Mouse (Mus musculus): Measurements from ENCODE around the gene Ivns1abp. TPM values are rescaled to one million over a fixed set of nuclear protein-coding genes. Genes with fewer than 3 reads are reported as not detected.

The Ivns1abp gene
- polyA plus RNA-seq, 1 experiment from 2014 or later, result 205 TPM

- Histone ChIP-seq H3K4me3 (replicated peaks) (no peak overlapping the region), H3K4me1 (no peaks in the 10 kb centered on the region), H3K36me3 (peaks cover 43% of the 10 kb centered on the region), H3K9me3 (replicated peaks) (no peaks in the 10 kb centered on the region), H3K4me2 (no peak overlapping the region), H3K27ac (replicated peaks) (no peak overlapping the region), H3K27me3 (replicated peaks) (no peaks in the 10 kb centered on the region), H3K9ac (replicated peaks) (no peak overlapping the region)
- ATAC-seq (ENCODE audit: low FRiP score), result no peak
- 72% methylated on average over 3 of the region's 3 CpGs for WGBS
Observed at GRCm38 (mm10) chr1:151368444-151368843, 24.2 kb downstream of the Ivns1abp start.

- no peak for ATAC-seq (ENCODE audit: low FRiP score)
- Histone ChIP-seq H3K4me3 (replicated peaks) (no peak overlapping the region), H3K4me2 (no peak overlapping the region), H3K27me3 (replicated peaks) (no peaks in the 10 kb centered on the region), H3K9ac (replicated peaks) (no peak overlapping the region), H3K36me3 (peaks cover 29% of the 10 kb centered on the region), H3K27ac (replicated peaks) (no peak overlapping the region), H3K4me1 (no peaks in the 10 kb centered on the region), H3K9me3 (replicated peaks) (no peaks in the 10 kb centered on the region)
- WGBS, result 87% methylated on average over 3 of the region's 3 CpGs
Observed at GRCm38 (mm10) chr1:151370573-151370972, 26.3 kb downstream of the Ivns1abp start.

- Histone ChIP-seq H3K9ac (replicated peaks) (no peak overlapping the region), H3K9me3 (replicated peaks) (no peaks in the 10 kb centered on the region), H3K4me3 (replicated peaks) (no peak overlapping the region), H3K4me1 (no peaks in the 10 kb centered on the region), H3K4me2 (no peak overlapping the region), H3K36me3 (peaks cover 20% of the 10 kb centered on the region), H3K27me3 (replicated peaks) (no peaks in the 10 kb centered on the region), H3K27ac (replicated peaks) (no peak overlapping the region)
- no peak for ATAC-seq (ENCODE audit: low FRiP score)
- 92% methylated on average over 5 of the region's 5 CpGs for WGBS
Observed at GRCm38 (mm10) chr1:151371543-151371942, 27.3 kb downstream of the Ivns1abp start.

DNA sequence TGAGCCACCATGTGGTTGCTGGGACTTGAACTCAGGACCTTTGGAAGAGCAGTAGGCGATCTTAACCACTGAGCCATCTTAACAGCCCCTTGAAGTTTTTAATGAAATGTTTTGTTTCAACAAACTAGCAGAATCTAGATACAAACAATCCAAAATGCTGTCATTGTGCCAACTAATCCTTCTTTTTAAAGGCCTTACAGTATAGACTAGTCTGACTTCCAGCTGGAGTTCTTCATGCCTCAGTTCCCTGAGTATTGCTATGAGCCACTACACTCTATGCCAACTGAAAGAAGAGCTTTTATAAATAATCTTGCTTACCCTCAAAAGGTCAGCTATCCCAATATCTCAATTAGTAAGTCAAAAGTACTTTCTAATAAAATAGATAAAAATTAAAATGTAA, 28.5 kb downstream of the Ivns1abp start:
- ATAC-seq (ENCODE audit: low FRiP score), result no peak
- no peaks in the 10 kb centered on the region for H3K9me3 ChIP-seq (replicated peaks)
- no peak overlapping the region for H3K9ac ChIP-seq (replicated peaks)
- no peak overlapping the region for H3K4me2 ChIP-seq
- no peak overlapping the region for H3K27ac ChIP-seq (replicated peaks)
- H3K4me1 ChIP-seq, result no peaks in the 10 kb centered on the region
- no peaks in the 10 kb centered on the region for H3K27me3 ChIP-seq (replicated peaks)
- H3K36me3 ChIP-seq, result peaks cover 19% of the 10 kb centered on the region
- WGBS, result 95% methylated on average over 1 of the region's 1 CpGs
- H3K4me3 ChIP-seq (replicated peaks), result no peak overlapping the region

DNA sequence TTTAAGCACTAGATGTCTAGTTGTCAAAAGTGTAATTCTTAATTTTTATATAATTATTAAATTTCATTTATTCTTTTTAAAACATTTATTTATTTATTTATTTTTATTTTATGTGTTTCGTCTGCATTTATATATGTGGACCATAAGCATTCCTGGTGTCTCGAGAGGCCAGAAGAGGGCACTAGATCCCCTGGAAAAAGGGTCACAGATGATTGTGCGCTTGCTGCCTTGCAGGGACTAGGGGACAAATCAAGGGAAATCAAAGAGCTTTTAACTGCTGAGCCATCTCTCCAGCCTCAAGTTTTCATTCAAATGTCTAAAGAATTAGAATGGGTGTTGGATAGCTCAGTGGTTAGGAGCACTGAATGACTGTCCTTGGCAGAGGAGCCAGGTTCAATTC, 33.1 kb downstream of the Ivns1abp start:
- H3K4me3 ChIP-seq (replicated peaks), result no peak overlapping the region
- no peaks in the 10 kb centered on the region for H3K4me1 ChIP-seq
- H3K27me3 ChIP-seq (replicated peaks), result no peaks in the 10 kb centered on the region
- H3K4me2 ChIP-seq, result no peak overlapping the region
- no peaks in the 10 kb centered on the region for H3K9me3 ChIP-seq (replicated peaks)
- H3K9ac ChIP-seq (replicated peaks), result no peak overlapping the region
- peaks cover 10% of the 10 kb centered on the region; the same call in 1 of the 2 replicates for H3K36me3 ChIP-seq
- no peak overlapping the region for H3K27ac ChIP-seq (replicated peaks)
- 90% methylated on average over 3 of the region's 3 CpGs for WGBS
- no peak for ATAC-seq (ENCODE audit: low FRiP score)

GRCm38 (mm10) chr1:151390029-151390428, 45.8 kb downstream of the Ivns1abp start:
- Histone ChIP-seq H3K4me1 (no peaks in the 10 kb centered on the region), H3K27ac (replicated peaks) (no peak overlapping the region), H3K4me3 (replicated peaks) (no peak overlapping the region), H3K4me2 (no peak overlapping the region), H3K36me3 (peaks cover 9% of the 10 kb centered on the region; the same call in 1 of the 2 replicates), H3K27me3 (replicated peaks) (no peaks in the 10 kb centered on the region), H3K9ac (replicated peaks) (no peak overlapping the region), H3K9me3 (replicated peaks) (no peaks in the 10 kb centered on the region)
- no peak for ATAC-seq (ENCODE audit: low FRiP score)
- WGBS, result 95% methylated on average over 1 of the region's 1 CpGs

DNA sequence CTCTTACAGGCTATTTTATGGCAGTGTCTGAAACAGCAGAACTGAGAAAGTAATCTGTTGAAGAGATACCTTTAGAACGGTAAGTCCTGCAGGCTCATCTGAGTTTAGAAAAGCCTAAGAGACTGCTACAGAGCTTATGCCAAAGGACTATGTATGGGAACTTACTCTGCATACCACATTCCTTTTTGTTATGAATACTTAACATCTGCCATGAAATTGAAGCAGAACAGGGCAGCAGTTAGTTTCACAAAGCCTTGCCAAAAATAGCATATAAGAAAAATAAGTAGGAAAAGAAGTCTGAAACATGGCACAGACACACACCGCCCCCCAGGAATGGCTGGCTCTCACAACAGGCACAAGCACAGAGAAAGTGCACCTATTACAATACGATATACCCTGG, 65.5 kb downstream of the Ivns1abp start:
- no peak overlapping the region for H3K27ac ChIP-seq (replicated peaks)
- ATAC-seq (ENCODE audit: low FRiP score), result no peak
- WGBS, result 94% methylated on average over 3 of the region's 3 CpGs
- no peak overlapping the region for H3K4me3 ChIP-seq (replicated peaks)
- no peaks in the 10 kb centered on the region for H3K9me3 ChIP-seq (replicated peaks)
- peaks cover 15% of the 10 kb centered on the region for H3K36me3 ChIP-seq
- H3K27me3 ChIP-seq (replicated peaks), result no peaks in the 10 kb centered on the region
- H3K9ac ChIP-seq (replicated peaks), result no peak overlapping the region
- H3K4me2 ChIP-seq, result no peak overlapping the region
- H3K4me1 ChIP-seq, result no peaks in the 10 kb centered on the region

Other genes starting within 250 kb of the Ivns1abp start
- 0.24 TPM in 1 of 2 replicates, not detected in the other for gene Gm47985, start 161.9 kb upstream of the Ivns1abp start, polyA plus RNA-seq (2015; fragmentation: Nextera tagmentation; extraction: Ambion mirVana)
- gene Gm8947, start 152.1 kb upstream of the Ivns1abp start, polyA plus RNA-seq (2015; fragmentation: Nextera tagmentation; extraction: Ambion mirVana), result not detected in 2 replicates
- not detected in 2 replicates for gene Gm47995, start 146.0 kb upstream of the Ivns1abp start, polyA plus RNA-seq (2015; fragmentation: Nextera tagmentation; extraction: Ambion mirVana)
- not detected in 2 replicates for gene 3110040M04Rik, start 140.4 kb upstream of the Ivns1abp start, polyA plus RNA-seq (2015; fragmentation: Nextera tagmentation; extraction: Ambion mirVana)
- not detected in 2 replicates for gene Gm47996, start 134.3 kb upstream of the Ivns1abp start, polyA plus RNA-seq (2015; fragmentation: Nextera tagmentation; extraction: Ambion mirVana)
- 15.1 and 16.9 TPM in 2 replicates for gene Swt1, start 84.0 kb downstream of the Ivns1abp start, polyA plus RNA-seq (2015; fragmentation: Nextera tagmentation; extraction: Ambion mirVana)
- 46.8 and 47.1 TPM in 2 replicates for gene Trmt1l, start 84.1 kb downstream of the Ivns1abp start, polyA plus RNA-seq (2015; fragmentation: Nextera tagmentation; extraction: Ambion mirVana)
- 91.4 and 93.0 TPM in 2 replicates for gene Rnf2, start 156.5 kb downstream of the Ivns1abp start, polyA plus RNA-seq (2015; fragmentation: Nextera tagmentation; extraction: Ambion mirVana)
- 3.6 and 5.4 TPM in 2 replicates for gene Fam129a, start 226.7 kb downstream of the Ivns1abp start, polyA plus RNA-seq (2015; fragmentation: Nextera tagmentation; extraction: Ambion mirVana)

All from neural tube, embryonic 15.5 days (tissue).